8 mouse cellular contexts compared by ENCODE assay signal in genomic region chr17:84182311-84183271, GRCm38 (mm10). TPM values are rescaled to one million over a fixed set of nuclear protein-coding genes. Genes with fewer than 3 reads are reported as not detected.
DNase-seq lines count a peak whose midpoint lies in the region; ATAC-seq lines count a peak whose summit lies in the region.

No protein-coding gene starts in this region.

- peak; percentile 47 for DNase-seq in adrenal gland, adult 2 months
- DNase-seq in adrenal gland, postnatal 14 days, result no peak
- peak; percentile 41 for DNase-seq in T-cell, adult 2 months (ENCODE audit: low spot score)
- peak; percentile 49 for DNase-seq in gastrocnemius, postnatal 10 days
- peak; percentile 64 for DNase-seq in kidney, adult 9 months
- DNase-seq in lung, postnatal 14 days, result peak; percentile 30
- DNase-seq in right cerebral cortex, adult 18-20 months, result no peak

- H3K9me3 ChIP-seq in stomach, embryonic 16.5 days (replicated peaks; ENCODE audit: control insufficient read depth, low read length), result no peaks in the 10 kb centered on the region

- no peaks in the 10 kb centered on the region for H3K27me3 ChIP-seq in stomach, embryonic 16.5 days (ENCODE audit: control insufficient read depth, insufficient read depth, low read length)

- peak overlapping the region; percentile 67 for H3K4me2 ChIP-seq in stomach, embryonic 16.5 days (ENCODE audit: low read depth, low read length)

- WGBS in stomach, embryonic 16.5 days, result 21% methylated on average over 16 of the region's 16 CpGs

- no peaks in the 10 kb centered on the region for H3K36me3 ChIP-seq in stomach, embryonic 16.5 days (ENCODE audit: control insufficient read depth, insufficient read depth, low read length)

- H3K4me1 ChIP-seq in stomach, embryonic 16.5 days (ENCODE audit: control insufficient read depth, insufficient read depth, low read length), result peaks cover 45% of the 10 kb centered on the region

- ATAC-seq in stomach, embryonic 16.5 days (ENCODE audit: insufficient read depth, low FRiP score), result no peak

- H3K4me3 ChIP-seq in stomach, embryonic 16.5 days (replicated peaks; ENCODE audit: low read length), result peak overlapping the region; percentile 41

- H3K9ac ChIP-seq in stomach, embryonic 16.5 days (ENCODE audit: low read length), result peak overlapping the region; percentile 67

- peak overlapping the region; percentile 96 for H3K27ac ChIP-seq in stomach, embryonic 16.5 days (ENCODE audit: low read length)

RNA-seq across cellular contexts. Expression of gene Zfp36l2, which starts 5.2 kb away (rescaled TPM):
- 10 to 100 TPM; 53.6 to 87.6 TPM for total RNA-seq in adrenal gland, adult 2 months (2021)
- polyA plus RNA-seq in adrenal gland, adult 2 months (2012; rRNA removed), result 159 and 170 TPM in 2 replicates
- total RNA-seq in adrenal gland, postnatal 14 days (2021), result 73.8 and 85.4 TPM in 2 replicates
- 10 to 100 TPM; 26.2 to 32.6 TPM for total RNA-seq in gastrocnemius, postnatal 10 days (2021)
- 12.7 and 14.5 TPM in 2 replicates for polyA plus RNA-seq in stomach, embryonic 16.5 days (2015; fragmentation: Nextera tagmentation; extraction: Ambion mirVana)

Comparison
In these comparisons a context has a peak if more than half of its experiments do, and no peak if none do; other contexts are left out.
1. DNase-seq: peak in adrenal gland, adult 2 months (single experiment), T-cell, adult 2 months (single experiment), gastrocnemius, postnatal 10 days (single experiment), kidney, adult 9 months (single experiment) and lung, postnatal 14 days (single experiment); none in adrenal gland, postnatal 14 days (single experiment) and right cerebral cortex, adult 18-20 months (single experiment).